Mouse (Mus musculus): ENCODE data around the gene Dlgap4. TPM values are rescaled to one million over a fixed set of nuclear protein-coding genes. Genes with fewer than 3 reads are reported as not detected.

Gene Dlgap4
- total and polyA plus RNA-seq, 3 experiments, result 31.3 to 61.5 (median 32.5) TPM

DNA sequence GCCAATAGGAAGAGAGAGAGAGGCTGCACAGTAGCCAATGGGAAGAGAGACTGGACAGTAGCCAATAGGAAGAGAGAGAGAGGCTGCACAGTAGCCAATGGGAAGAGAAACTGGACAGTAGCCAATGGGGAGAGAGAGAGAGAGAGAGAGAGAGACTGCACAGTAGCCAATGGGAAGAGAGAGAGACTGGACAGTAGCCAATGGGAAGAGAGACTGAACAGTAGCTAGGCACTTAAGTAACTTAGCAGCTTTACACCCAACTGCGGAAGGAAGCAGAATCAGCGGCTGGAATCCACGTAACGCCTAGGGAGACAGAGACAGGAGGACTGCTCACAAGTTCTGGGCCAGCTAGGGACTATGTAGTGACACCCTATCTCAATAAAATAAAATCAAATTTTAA is 191.1 kb downstream of the Dlgap4 start:
- WGBS, result 54% methylated on average over 4 of the region's 4 CpGs
- Histone ChIP-seq H3K27ac (no peak overlapping the region), H3K9ac (ENCODE audit: low read depth, low read length) (no peak overlapping the region), H3K36me3 (ENCODE audit: control insufficient read depth, insufficient read depth, low read length) (no peaks in the 10 kb centered on the region), H3K27me3 (ENCODE audit: control insufficient read depth, insufficient read depth, low read length) (no peaks in the 10 kb centered on the region), H3K4me1 (ENCODE audit: control insufficient read depth, insufficient read depth, low read length) (no peaks in the 10 kb centered on the region), H3K4me3 (no peak overlapping the region), H3K79me2 (replicated peaks; ENCODE audit: control insufficient read depth, insufficient read depth, low read length) (no peaks in the 10 kb centered on the region)
- intact Hi-C loops (cut with DNase I), result no loop called here
- TF ChIP-seq POLR2A (IDR thresholded peaks at IDR 0.05; ENCODE audit: insufficient read depth, low read depth, low read length) (no peak), CTCF (IDR thresholded peaks at IDR 0.05) (no peak), EP300 (IDR thresholded peaks at IDR 0.05; ENCODE audit: insufficient read depth, low read depth, low read length) (no peak)
- DNase-seq, result no peak

GRCm38 (mm10) chr2:156806886-156807285 is 193.4 kb downstream of the Dlgap4 start:
- H3K4me3 ChIP-seq, result no peak overlapping the region
- no peak overlapping the region for H3K27ac ChIP-seq
- H3K9ac ChIP-seq (ENCODE audit: low read depth, low read length), result no peak overlapping the region
- H3K4me1 ChIP-seq (ENCODE audit: control insufficient read depth, insufficient read depth, low read length), result no peaks in the 10 kb centered on the region
- H3K27me3 ChIP-seq (ENCODE audit: control insufficient read depth, insufficient read depth, low read length), result no peaks in the 10 kb centered on the region
- TF ChIP-seq EP300 (IDR thresholded peaks at IDR 0.05; ENCODE audit: insufficient read depth, low read depth, low read length) (no peak), POLR2A (IDR thresholded peaks at IDR 0.05; ENCODE audit: insufficient read depth, low read depth, low read length) (no peak), CTCF (IDR thresholded peaks at IDR 0.05) (no peak)
- no peaks in the 10 kb centered on the region for H3K79me2 ChIP-seq (replicated peaks; ENCODE audit: control insufficient read depth, insufficient read depth, low read length)
- WGBS, result 70% methylated on average over 6 of the region's 6 CpGs
- DNase-seq, result no peak
- H3K36me3 ChIP-seq (ENCODE audit: control insufficient read depth, insufficient read depth, low read length), result no peaks in the 10 kb centered on the region
- intact Hi-C loops (cut with DNase I), result loop anchor here (5.0 kb wide), 1 partner anchor 225 kb away; no protein-coding TSS in a partner anchor

- no peaks in the 10 kb centered on the region for H3K4me1 ChIP-seq (ENCODE audit: control insufficient read depth, insufficient read depth, low read length)
- TF ChIP-seq POLR2A (IDR thresholded peaks at IDR 0.05; ENCODE audit: insufficient read depth, low read depth, low read length), result no peak
- TF ChIP-seq CTCF (IDR thresholded peaks at IDR 0.05), result peak; percentile 98
- peak; percentile 58; the same call in 1 of the 2 replicates for TF ChIP-seq EP300 (IDR thresholded peaks at IDR 0.05; ENCODE audit: insufficient read depth, low read depth, low read length)
- no peaks in the 10 kb centered on the region for H3K36me3 ChIP-seq (ENCODE audit: control insufficient read depth, insufficient read depth, low read length)
- H3K27me3 ChIP-seq (ENCODE audit: control insufficient read depth, insufficient read depth, low read length), result no peaks in the 10 kb centered on the region
- intact Hi-C loops (cut with DNase I), result loop anchor here (2.0 to 5.0 kb wide), 3 partner anchors 53 to 285 kb away; partner anchors contain the start of gene Rab5if
- DNase-seq, result peak; percentile 58 to 73
- no peak overlapping the region for H3K27ac ChIP-seq
- H3K4me3 ChIP-seq, result no peak overlapping the region
- 18% methylated on average over 2 of the region's 2 CpGs for WGBS
- H3K79me2 ChIP-seq (replicated peaks; ENCODE audit: control insufficient read depth, insufficient read depth, low read length), result no peaks in the 10 kb centered on the region
- H3K9ac ChIP-seq (ENCODE audit: low read depth, low read length), result no peak overlapping the region
Observed at GRCm38 (mm10) chr2:156809579-156809978, 196.1 kb downstream of the Dlgap4 start.

DNA sequence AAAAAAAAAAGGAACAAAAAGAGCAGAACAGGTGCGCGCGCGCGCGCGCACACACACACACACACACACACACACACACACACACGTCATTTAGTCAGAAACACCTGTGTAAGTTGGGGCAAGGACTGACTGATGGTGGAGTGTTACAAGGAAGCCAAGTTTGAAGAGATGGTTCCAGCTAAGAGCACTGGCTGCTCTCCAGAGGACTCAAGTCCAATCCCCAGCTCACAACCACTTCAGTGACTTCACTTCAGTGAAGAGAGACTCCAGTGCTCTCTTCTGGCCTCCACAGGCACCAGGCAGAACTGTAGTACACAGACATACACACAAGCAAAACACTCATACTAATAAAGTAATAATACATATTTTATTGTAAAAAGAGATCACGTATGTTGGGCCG is 197.2 kb downstream of the Dlgap4 start:
- no peaks in the 10 kb centered on the region for H3K4me1 ChIP-seq (ENCODE audit: control insufficient read depth, insufficient read depth, low read length)
- intact Hi-C loops (cut with DNase I), result no loop called here
- no peaks in the 10 kb centered on the region for H3K36me3 ChIP-seq (ENCODE audit: control insufficient read depth, insufficient read depth, low read length)
- H3K9ac ChIP-seq (ENCODE audit: low read depth, low read length), result no peak overlapping the region
- DNase-seq, result no peak
- 97% methylated on average over 10 of the region's 10 CpGs for WGBS
- no peaks in the 10 kb centered on the region for H3K79me2 ChIP-seq (replicated peaks; ENCODE audit: control insufficient read depth, insufficient read depth, low read length)
- TF ChIP-seq EP300 (IDR thresholded peaks at IDR 0.05; ENCODE audit: insufficient read depth, low read depth, low read length) (no peak), POLR2A (IDR thresholded peaks at IDR 0.05; ENCODE audit: insufficient read depth, low read depth, low read length) (no peak)
- H3K27ac ChIP-seq, result no peak overlapping the region
- H3K4me3 ChIP-seq, result no peak overlapping the region
- no peaks in the 10 kb centered on the region for H3K27me3 ChIP-seq (ENCODE audit: control insufficient read depth, insufficient read depth, low read length)

DNA sequence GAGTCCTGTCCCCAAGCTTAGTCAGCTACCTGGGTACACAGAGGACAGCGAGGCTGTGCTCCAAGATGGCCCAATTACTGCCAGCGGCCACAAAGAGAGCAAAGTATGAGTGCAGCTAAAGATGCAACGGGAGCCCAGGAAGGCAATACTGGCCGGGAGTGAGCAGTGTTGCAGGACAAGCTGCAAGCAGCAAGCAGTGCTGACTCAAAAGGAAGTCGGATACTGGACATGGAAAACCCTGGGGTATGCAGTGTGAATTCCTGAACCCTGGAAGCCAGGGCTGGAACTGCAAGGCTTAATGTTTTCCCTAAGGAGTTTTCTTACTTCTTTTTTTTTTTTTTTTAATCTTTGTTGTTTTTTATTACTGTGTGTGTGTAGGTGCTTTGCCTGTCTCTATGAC is 198.1 kb downstream of the Dlgap4 start:
- Histone ChIP-seq H3K27ac (no peak overlapping the region), H3K79me2 (replicated peaks; ENCODE audit: control insufficient read depth, insufficient read depth, low read length) (no peaks in the 10 kb centered on the region), H3K27me3 (ENCODE audit: control insufficient read depth, insufficient read depth, low read length) (no peaks in the 10 kb centered on the region), H3K36me3 (ENCODE audit: control insufficient read depth, insufficient read depth, low read length) (no peaks in the 10 kb centered on the region), H3K4me3 (no peak overlapping the region), H3K4me1 (ENCODE audit: control insufficient read depth, insufficient read depth, low read length) (no peaks in the 10 kb centered on the region), H3K9ac (ENCODE audit: low read depth, low read length) (no peak overlapping the region)
- intact Hi-C loops (cut with DNase I), result no loop called here
- TF ChIP-seq EP300 (IDR thresholded peaks at IDR 0.05; ENCODE audit: insufficient read depth, low read depth, low read length) (no peak), CTCF (IDR thresholded peaks at IDR 0.05) (no peak), POLR2A (IDR thresholded peaks at IDR 0.05; ENCODE audit: insufficient read depth, low read depth, low read length) (no peak)
- WGBS, result 47% methylated on average over 5 of the region's 5 CpGs
- DNase-seq, result no peak

Other genes with a start within 250 kb of the Dlgap4 start
- 1 to 10 TPM; 7.3 to 8.2 TPM for gene Epb41l1, start 192.8 kb upstream of the Dlgap4 start, total RNA-seq (2021)
- gene Epb41l1, start 192.8 kb upstream of the Dlgap4 start, polyA plus RNA-seq (2012; rRNA removed), result 7.6 and 7.8 TPM in 2 replicates
- 10 to 100 TPM; 21.0 to 22.7 TPM for gene Aar2, start 66.1 kb upstream of the Dlgap4 start, total RNA-seq (2021)
- 19.4 and 26.0 TPM in 2 replicates for gene Aar2, start 66.1 kb upstream of the Dlgap4 start, polyA plus RNA-seq (2012; rRNA removed)
- 100 to 1,000 TPM in 1 of 2 experiments, 10 to 100 TPM in 1; 86.6 to 107 TPM for gene Myl9, start 161.7 kb downstream of the Dlgap4 start, total RNA-seq (2021)
- gene Myl9, start 161.7 kb downstream of the Dlgap4 start, polyA plus RNA-seq (2012; rRNA removed), result 176 and 204 TPM in 2 replicates
- gene Tgif2, start 226.3 kb downstream of the Dlgap4 start, total RNA-seq (2021), result under 1 TPM; 0.63 to 0.66 TPM
- 0.76 and 1.2 TPM in 2 replicates for gene Tgif2, start 226.3 kb downstream of the Dlgap4 start, polyA plus RNA-seq (2012; rRNA removed)
- under 1 TPM; 0.55 to 0.84 TPM for gene 4930518I15Rik, start 244.2 kb downstream of the Dlgap4 start, total RNA-seq (2021)
- gene 4930518I15Rik, start 244.2 kb downstream of the Dlgap4 start, polyA plus RNA-seq (2012; rRNA removed), result 0.59 and 1.7 TPM in 2 replicates
- gene Rab5if, start 249.4 kb downstream of the Dlgap4 start, total RNA-seq (2021), result 100 to 1,000 TPM; 104 to 116 TPM
- 64.4 and 119 TPM in 2 replicates for gene Rab5if, start 249.4 kb downstream of the Dlgap4 start, polyA plus RNA-seq (2012; rRNA removed)